Mouse (Mus musculus): ENCODE results near the gene Wdr60. TPM values are rescaled to one million over a fixed set of nuclear protein-coding genes. Genes with fewer than 3 reads are reported as not detected.

Gene Wdr60
- polyA plus RNA-seq, 1 experiment from 2014 or later, result 15.1 TPM

GRCm38 (mm10) chr12:116254652-116255051 is 8.2 kb downstream of the Wdr60 start:
- Histone ChIP-seq H3K4me1 (no peaks in the 10 kb centered on the region), H3K9me3 (no peaks in the 10 kb centered on the region), H3K27ac (no peak overlapping the region), H3K27me3 (ENCODE audit: poor library complexity, severe bottlenecking) (no peaks in the 10 kb centered on the region), H3K4me3 (no peak overlapping the region), H3K36me3 (replicated peaks) (peaks cover 25% of the 10 kb centered on the region)
- WGBS, result 84% methylated on average over 8 of the region's 8 CpGs
- DNase-seq (ENCODE audit: extremely low spot score, low spot score), result no peak

- Histone ChIP-seq H3K36me3 (replicated peaks) (peaks cover 37% of the 10 kb centered on the region), H3K4me3 (no peak overlapping the region), H3K4me1 (no peaks in the 10 kb centered on the region), H3K27me3 (ENCODE audit: poor library complexity, severe bottlenecking) (no peaks in the 10 kb centered on the region), H3K9me3 (no peaks in the 10 kb centered on the region), H3K27ac (no peak overlapping the region)
- no peak for DNase-seq (ENCODE audit: extremely low spot score, low spot score)
- 85% methylated on average over 1 of the region's 1 CpGs for WGBS
Observed at GRCm38 (mm10) chr12:116244601-116245000, 18.2 kb downstream of the Wdr60 start.

GRCm38 (mm10) chr12:116238803-116239202 is 24.0 kb downstream of the Wdr60 start:
- WGBS, result 83% methylated on average over 3 of the region's 3 CpGs
- Histone ChIP-seq H3K36me3 (replicated peaks) (peaks cover 13% of the 10 kb centered on the region), H3K27me3 (ENCODE audit: poor library complexity, severe bottlenecking) (no peaks in the 10 kb centered on the region), H3K4me1 (no peaks in the 10 kb centered on the region), H3K27ac (no peak overlapping the region), H3K4me3 (no peak overlapping the region), H3K9me3 (no peaks in the 10 kb centered on the region)
- DNase-seq (ENCODE audit: extremely low spot score, low spot score), result no peak

- Histone ChIP-seq H3K4me1 (no peaks in the 10 kb centered on the region), H3K36me3 (replicated peaks) (peaks cover 13% of the 10 kb centered on the region), H3K4me3 (no peak overlapping the region), H3K27ac (no peak overlapping the region), H3K9me3 (no peaks in the 10 kb centered on the region), H3K27me3 (ENCODE audit: poor library complexity, severe bottlenecking) (no peaks in the 10 kb centered on the region)
- DNase-seq (ENCODE audit: extremely low spot score, low spot score), result no peak
Observed at GRCm38 (mm10) chr12:116238370-116238769, 24.5 kb downstream of the Wdr60 start.

GRCm38 (mm10) chr12:116236658-116237057 is 26.2 kb downstream of the Wdr60 start:
- no peak for DNase-seq (ENCODE audit: extremely low spot score, low spot score)
- 85% methylated on average over 3 of the region's 3 CpGs for WGBS
- Histone ChIP-seq H3K27me3 (ENCODE audit: poor library complexity, severe bottlenecking) (no peaks in the 10 kb centered on the region), H3K9me3 (no peaks in the 10 kb centered on the region), H3K27ac (no peak overlapping the region), H3K4me3 (no peak overlapping the region), H3K36me3 (replicated peaks) (peaks cover 8% of the 10 kb centered on the region; the same call in 1 of the 2 replicates), H3K4me1 (no peaks in the 10 kb centered on the region)

GRCm38 (mm10) chr12:116235356-116235755 is 27.5 kb downstream of the Wdr60 start:
- H3K4me1 ChIP-seq, result no peaks in the 10 kb centered on the region
- no peak for DNase-seq (ENCODE audit: extremely low spot score, low spot score)
- 87% methylated on average over 4 of the region's 4 CpGs for WGBS
- no peaks in the 10 kb centered on the region for H3K27me3 ChIP-seq (ENCODE audit: poor library complexity, severe bottlenecking)
- H3K36me3 ChIP-seq (replicated peaks), result no peaks in the 10 kb centered on the region
- H3K9me3 ChIP-seq, result no peaks in the 10 kb centered on the region
- H3K4me3 ChIP-seq, result no peak overlapping the region
- no peak overlapping the region for H3K27ac ChIP-seq

GRCm38 (mm10) chr12:116232061-116232460 is 30.8 kb downstream of the Wdr60 start:
- no peaks in the 10 kb centered on the region for H3K9me3 ChIP-seq
- no peak for DNase-seq (ENCODE audit: extremely low spot score, low spot score)
- 89% methylated on average over 1 of the region's 1 CpGs for WGBS
- no peaks in the 10 kb centered on the region for H3K4me1 ChIP-seq
- H3K4me3 ChIP-seq, result no peak overlapping the region
- H3K36me3 ChIP-seq (replicated peaks), result 0 out of 2 replicates have a peak, but pooled peaks cover 3% of the 10 kb centered on the region
- H3K27ac ChIP-seq, result no peak overlapping the region
- no peaks in the 10 kb centered on the region for H3K27me3 ChIP-seq (ENCODE audit: poor library complexity, severe bottlenecking)

- no peak for DNase-seq (ENCODE audit: extremely low spot score, low spot score)
- Histone ChIP-seq H3K36me3 (replicated peaks) (0 out of 2 replicates have a peak, but pooled peaks cover 3% of the 10 kb centered on the region), H3K27ac (no peak overlapping the region), H3K9me3 (no peaks in the 10 kb centered on the region), H3K27me3 (ENCODE audit: poor library complexity, severe bottlenecking) (no peaks in the 10 kb centered on the region), H3K4me1 (no peaks in the 10 kb centered on the region), H3K4me3 (no peak overlapping the region)
- 92% methylated on average over 12 of the region's 12 CpGs for whole genome bisulfite sequencing
Observed at GRCm38 (mm10) chr12:116231612-116232011, 31.2 kb downstream of the Wdr60 start.

GRCm38 (mm10) chr12:116229451-116229850 is 33.4 kb downstream of the Wdr60 start:
- Histone ChIP-seq H3K4me1 (no peaks in the 10 kb centered on the region), H3K4me3 (no peak overlapping the region), H3K9me3 (no peaks in the 10 kb centered on the region), H3K27me3 (ENCODE audit: poor library complexity, severe bottlenecking) (no peaks in the 10 kb centered on the region), H3K36me3 (replicated peaks) (peaks cover 17% of the 10 kb centered on the region), H3K27ac (no peak overlapping the region)
- 82% methylated on average over 3 of the region's 3 CpGs for WGBS
- DNase-seq (ENCODE audit: extremely low spot score, low spot score), result no peak

GRCm38 (mm10) chr12:116226289-116227057 is 36.3 kb downstream of the Wdr60 start:
- no peak overlapping the region for H3K27ac ChIP-seq
- H3K9me3 ChIP-seq, result no peaks in the 10 kb centered on the region
- H3K4me1 ChIP-seq, result no peaks in the 10 kb centered on the region
- no peaks in the 10 kb centered on the region for H3K27me3 ChIP-seq (ENCODE audit: poor library complexity, severe bottlenecking)
- H3K36me3 ChIP-seq (replicated peaks), result peaks cover 26% of the 10 kb centered on the region
- H3K4me3 ChIP-seq, result no peak overlapping the region
- no peak for DNase-seq (ENCODE audit: extremely low spot score, low spot score)
- 91% methylated on average over 10 of the region's 10 CpGs for WGBS

GRCm38 (mm10) chr12:116223107-116223506 is 39.7 kb downstream of the Wdr60 start:
- H3K4me3 ChIP-seq, result no peak overlapping the region
- H3K27me3 ChIP-seq (ENCODE audit: poor library complexity, severe bottlenecking), result no peaks in the 10 kb centered on the region
- no peaks in the 10 kb centered on the region for H3K4me1 ChIP-seq
- DNase-seq (ENCODE audit: extremely low spot score, low spot score), result no peak
- no peaks in the 10 kb centered on the region for H3K9me3 ChIP-seq
- H3K36me3 ChIP-seq (replicated peaks), result peaks cover 28% of the 10 kb centered on the region
- 92% methylated on average over 2 of the region's 2 CpGs for WGBS
- H3K27ac ChIP-seq, result no peak overlapping the region

- H3K4me3 ChIP-seq, result no peak overlapping the region
- no peaks in the 10 kb centered on the region for H3K9me3 ChIP-seq
- peaks cover 10% of the 10 kb centered on the region for H3K4me1 ChIP-seq
- H3K27me3 ChIP-seq (ENCODE audit: poor library complexity, severe bottlenecking), result no peaks in the 10 kb centered on the region
- no peak for DNase-seq (ENCODE audit: extremely low spot score, low spot score)
- 95% methylated on average over 8 of the region's 8 CpGs for WGBS
- peaks cover 17% of the 10 kb centered on the region for H3K36me3 ChIP-seq (replicated peaks)
- no peak overlapping the region for H3K27ac ChIP-seq
Observed at GRCm38 (mm10) chr12:116207486-116207885, 55.3 kb downstream of the Wdr60 start.

GRCm38 (mm10) chr12:116205726-116206125 is 57.1 kb downstream of the Wdr60 start:
- DNase-seq (ENCODE audit: extremely low spot score, low spot score), result no peak
- H3K4me1 ChIP-seq, result peaks cover 10% of the 10 kb centered on the region
- H3K27ac ChIP-seq, result no peak overlapping the region
- peaks cover 10% of the 10 kb centered on the region for H3K36me3 ChIP-seq (replicated peaks)
- no peak overlapping the region for H3K4me3 ChIP-seq
- H3K27me3 ChIP-seq (ENCODE audit: poor library complexity, severe bottlenecking), result no peaks in the 10 kb centered on the region
- no peaks in the 10 kb centered on the region for H3K9me3 ChIP-seq
- 94% methylated on average over 3 of the region's 3 CpGs for WGBS

Measured in forebrain, embryonic 10.5 days (tissue).